Mouse (Mus musculus) activated CD4-positive, CD25-positive, alpha-beta regulatory T cell, adult 4 months (primary cell): ENCODE measurements around the gene Gm45623. TPM values are rescaled to one million over a fixed set of nuclear protein-coding genes. Genes with fewer than 3 reads are reported as not detected.

Source experiments
- ATAC-seq: one replicate; pipeline ENCODE4 v1.8.0; 2017
- polyA plus RNA-seq, 2 experiments: library from polyadenylated mRNA; unstranded; fragments of 100-300 nt; shearing (Covaris generic); gene quantifications; one replicate each; pipeline ENCODE4 v1.2.1; 2017

Gm45623 gene
- polyA plus RNA-seq, result not detected

DNA sequence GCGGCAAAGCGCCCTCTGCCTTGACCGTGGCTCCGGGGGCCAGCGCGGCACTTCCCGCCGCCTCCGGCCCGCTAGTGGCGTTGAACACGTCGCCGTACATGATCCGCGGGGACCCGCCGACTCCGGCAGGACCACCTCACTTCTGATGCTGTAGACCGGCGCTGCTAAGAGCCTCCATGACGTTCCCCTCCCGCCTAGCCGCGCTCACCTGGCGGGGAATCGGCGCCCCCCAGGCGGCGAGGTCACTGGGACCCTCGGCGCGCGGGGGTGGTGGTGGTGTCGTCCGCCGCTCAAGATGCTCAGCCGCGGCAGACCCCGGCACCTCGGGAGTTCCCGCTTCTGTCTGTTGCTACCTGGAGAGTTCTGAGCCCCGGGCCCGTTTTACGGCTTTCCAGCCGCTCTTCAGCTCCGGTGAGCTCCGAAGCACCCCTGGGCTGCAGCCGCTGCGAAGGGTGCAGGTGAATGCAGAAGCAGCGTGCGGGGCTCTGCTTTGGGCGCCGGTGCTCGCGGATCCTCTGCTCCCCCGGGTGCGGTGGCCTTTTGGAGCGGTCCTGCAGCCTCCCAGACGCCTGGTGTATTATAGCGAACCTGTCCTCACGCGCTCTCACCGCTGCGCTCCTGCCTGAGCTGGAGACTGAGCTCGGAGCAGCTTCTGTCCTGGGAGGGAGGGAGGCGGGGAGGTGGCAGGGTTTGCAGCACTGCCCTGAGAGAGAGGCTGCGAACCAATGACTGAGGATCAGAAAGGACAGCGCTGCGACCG lies at the start of gene Gm45623:
TSS of gene Gm45623 (minus strand) at position 636 of the 760 bp plus-strand sequence.
- ATAC-seq, result no peak

DNA sequence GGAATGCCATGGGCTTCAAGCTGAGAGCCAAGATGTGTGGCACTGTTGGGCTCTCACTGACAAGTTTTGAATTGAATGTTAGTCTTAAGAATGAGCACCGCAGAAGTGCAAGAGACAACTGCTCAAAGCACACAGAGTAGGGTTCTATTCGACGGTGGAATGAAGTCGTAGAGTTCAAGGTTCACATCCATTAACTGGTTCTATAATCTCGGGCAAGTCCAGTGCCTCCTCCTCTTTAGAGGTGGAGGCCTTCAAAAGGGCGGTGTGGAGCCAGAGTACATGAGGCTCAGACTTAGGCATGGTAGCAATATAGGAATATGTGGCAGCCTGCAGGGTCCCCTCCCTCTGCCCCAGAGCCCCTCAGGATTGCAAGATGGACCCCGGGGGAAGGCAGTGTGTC lies 43.8 kb upstream of the Gm45623 start:
- ATAC-seq, result no peak

- ATAC-seq, result no peak
Observed at GRCm38 (mm10) chr13:56795501-56795900, 41.9 kb upstream of the Gm45623 start.

DNA sequence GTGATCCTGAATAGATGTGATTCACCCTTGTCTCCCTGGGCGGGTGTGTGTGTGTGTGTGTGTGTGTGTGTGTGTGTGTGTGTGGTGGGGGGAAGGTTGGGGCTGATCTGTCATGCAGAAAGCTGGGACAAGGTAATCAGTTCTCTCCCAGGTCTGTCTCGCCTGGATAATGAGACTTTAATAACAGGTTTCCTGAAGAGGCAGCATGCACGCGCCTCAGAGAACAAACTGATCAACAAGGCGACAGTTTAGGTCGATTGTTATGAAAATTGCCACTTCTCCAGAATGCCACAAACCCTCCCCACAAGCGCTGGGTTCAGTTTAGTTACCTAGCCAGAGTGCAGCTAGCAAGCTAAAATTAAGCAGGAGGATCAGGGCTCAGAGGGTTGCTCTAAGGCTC lies 40.8 kb upstream of the Gm45623 start:
- ATAC-seq, result no peak

DNA sequence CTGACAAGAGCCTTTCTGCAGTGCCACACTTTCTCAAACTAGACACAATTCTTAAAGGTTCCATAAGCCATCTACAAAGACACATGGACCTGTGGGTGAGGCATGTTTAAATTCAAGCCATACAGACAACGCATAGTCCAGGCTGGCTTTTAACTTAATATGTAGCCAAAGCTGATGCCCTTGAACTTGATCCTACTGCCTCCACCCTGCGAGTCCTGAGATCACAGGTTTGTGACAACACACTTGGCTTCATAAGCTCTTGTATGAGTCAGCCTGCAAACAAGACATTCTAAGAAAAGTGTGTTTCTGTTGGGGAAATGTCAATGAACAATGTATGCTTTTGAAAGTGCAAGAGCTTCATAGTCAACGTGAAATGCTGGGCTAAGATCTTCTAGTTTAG lies 39.2 kb upstream of the Gm45623 start:
- ATAC-seq, result no peak

DNA sequence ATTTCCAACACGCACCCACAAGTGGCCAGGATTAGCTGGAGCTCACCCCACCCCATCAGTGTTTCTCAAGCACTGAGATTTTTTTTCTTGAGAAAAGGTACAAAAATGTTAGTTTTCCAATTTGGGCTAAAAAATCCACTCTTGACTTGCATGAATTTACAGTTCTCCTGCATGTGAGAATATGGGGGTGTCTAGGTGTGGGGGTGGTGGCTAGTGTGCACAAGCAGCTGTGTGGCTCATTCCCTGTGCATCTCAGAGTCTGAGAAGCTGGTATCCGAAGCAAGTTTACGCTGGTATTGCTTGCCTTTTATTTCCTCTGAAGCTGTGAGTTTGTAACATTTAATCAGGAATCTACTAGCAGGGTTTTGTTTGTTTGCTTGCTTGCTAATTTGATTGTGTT lies 37.1 kb upstream of the Gm45623 start:
- ATAC-seq, result no peak

GRCm38 (mm10) chr13:56782621-56783020 lies 29.0 kb upstream of the Gm45623 start:
- ATAC-seq, result no peak

- no peak for ATAC-seq
Observed at GRCm38 (mm10) chr13:56781697-56782096, 28.1 kb upstream of the Gm45623 start.

DNA sequence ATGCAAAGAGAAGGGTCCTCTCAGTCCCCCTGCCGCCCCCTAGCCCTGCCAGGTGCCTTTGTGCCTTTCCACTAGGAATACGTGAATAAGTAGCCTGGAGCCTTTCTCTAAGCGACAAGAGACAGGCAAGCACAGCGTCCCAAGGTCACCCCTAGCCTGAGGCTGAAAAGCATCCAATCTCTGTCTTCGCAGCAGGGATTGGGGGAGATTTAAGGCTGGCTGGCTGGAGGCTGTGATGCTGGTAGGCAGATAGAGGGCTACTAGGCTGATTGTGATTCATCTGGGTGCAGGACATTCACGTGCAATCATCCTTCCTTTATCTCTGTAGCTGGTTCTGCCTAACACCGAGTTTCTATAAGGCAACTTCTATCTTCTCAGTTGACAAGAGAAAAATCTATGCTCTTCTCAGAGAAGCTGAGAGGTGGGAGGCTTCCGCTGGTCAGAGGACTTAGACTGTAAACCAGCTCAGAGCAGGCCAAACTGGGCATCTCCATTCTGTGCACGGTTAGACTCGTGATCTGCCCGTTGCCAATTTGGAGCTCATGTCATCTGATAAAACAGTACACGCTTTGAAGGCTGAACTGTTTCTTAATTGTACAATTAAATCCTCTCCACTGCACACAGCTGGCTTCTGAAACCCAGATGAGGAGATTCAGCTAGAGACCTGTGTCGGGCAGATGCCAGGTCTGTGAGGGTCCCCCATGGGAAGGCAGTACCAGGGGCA lies 27.3 kb upstream of the Gm45623 start:
- ATAC-seq, result no peak

GRCm38 (mm10) chr13:56774304-56774703 lies 20.7 kb upstream of the Gm45623 start:
- peak; percentile 93 for ATAC-seq

- ATAC-seq, result no peak
Observed at GRCm38 (mm10) chr13:56773262-56773870, 19.7 kb upstream of the Gm45623 start.

GRCm38 (mm10) chr13:56772592-56772991 lies 19.0 kb upstream of the Gm45623 start:
- ATAC-seq, result no peak

GRCm38 (mm10) chr13:56770786-56771185 lies 17.2 kb upstream of the Gm45623 start:
- ATAC-seq, result no peak

- ATAC-seq, result no peak
Observed at GRCm38 (mm10) chr13:56770136-56770578, 16.5 kb upstream of the Gm45623 start.

GRCm38 (mm10) chr13:56769431-56769830 lies 15.8 kb upstream of the Gm45623 start:
- ATAC-seq, result no peak

- no peak for ATAC-seq
Observed at GRCm38 (mm10) chr13:56766211-56766610, 12.6 kb upstream of the Gm45623 start.

DNA sequence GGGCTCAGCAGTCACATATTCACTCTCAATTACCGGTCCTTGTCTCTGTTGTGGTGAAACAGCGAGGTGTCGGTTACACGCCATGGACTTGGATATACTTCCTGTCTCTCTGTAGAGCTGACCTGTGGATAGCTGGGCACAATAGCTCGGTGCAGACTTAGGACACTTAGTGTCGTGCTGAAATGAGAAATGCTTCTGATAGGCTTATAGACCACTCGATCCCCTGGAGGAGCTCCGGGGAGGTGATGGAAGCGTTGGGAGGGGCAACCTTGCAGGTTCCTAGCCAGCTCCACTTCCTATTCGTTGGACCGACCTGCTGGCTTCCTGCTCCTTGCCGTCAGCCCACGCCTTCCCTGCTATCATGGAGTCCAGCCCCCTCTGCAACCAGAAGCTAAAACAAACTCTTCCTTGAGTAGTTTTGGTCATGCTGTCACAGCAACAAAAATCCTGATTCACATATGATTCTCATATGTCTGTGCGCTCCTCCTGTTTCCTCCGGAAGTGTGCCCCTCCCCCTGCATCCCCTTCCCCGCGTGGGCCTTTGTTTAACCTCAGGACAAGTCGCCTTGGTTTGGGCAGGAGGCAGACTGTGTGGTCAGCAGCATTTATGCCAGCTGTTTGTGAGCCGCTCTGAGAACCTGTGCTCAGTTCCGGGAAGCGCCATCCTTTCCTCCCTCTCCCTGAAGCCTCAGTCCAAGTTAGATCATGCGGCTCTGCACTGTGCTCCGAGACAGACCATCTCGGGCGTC lies 11.8 kb upstream of the Gm45623 start:
- ATAC-seq, result peak; percentile 54

DNA sequence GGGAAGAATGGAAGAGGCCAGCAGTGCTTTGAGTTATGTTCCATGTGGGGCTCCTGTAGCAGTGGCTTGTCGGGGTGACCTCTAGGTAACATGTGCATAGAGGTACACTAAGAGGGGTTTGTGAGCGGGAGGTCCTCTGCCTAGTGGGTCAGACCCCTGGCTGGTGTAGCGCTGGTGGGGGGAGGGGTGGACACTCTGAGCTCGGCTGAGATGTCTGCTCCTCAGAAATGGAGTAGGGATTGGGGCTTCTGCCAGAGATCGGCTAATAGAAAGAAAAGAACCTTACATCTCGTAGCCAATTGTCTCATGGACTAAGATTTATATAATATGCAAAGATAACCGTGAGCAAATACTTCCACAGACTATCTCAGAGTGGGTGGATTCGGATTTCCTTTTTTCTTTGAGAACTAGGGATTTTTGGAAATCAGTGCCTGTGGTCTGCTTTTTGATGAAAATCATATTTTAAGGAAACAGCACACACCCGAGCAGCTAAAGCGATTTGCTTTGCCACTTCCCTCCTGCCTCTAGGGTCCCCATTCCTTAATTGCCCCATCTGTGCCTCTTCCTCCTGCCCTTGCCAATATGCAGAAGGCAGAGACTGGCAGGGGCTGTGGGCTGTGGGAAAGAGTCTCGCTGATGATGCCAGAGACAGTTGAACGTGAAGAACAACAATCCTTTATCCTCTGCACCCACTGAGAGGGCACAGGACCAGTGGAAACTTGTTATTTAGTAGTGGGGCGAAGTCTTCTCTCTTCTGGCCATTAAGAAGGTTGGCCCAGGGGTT lies 9.0 kb upstream of the Gm45623 start:
- ATAC-seq, result no peak

DNA sequence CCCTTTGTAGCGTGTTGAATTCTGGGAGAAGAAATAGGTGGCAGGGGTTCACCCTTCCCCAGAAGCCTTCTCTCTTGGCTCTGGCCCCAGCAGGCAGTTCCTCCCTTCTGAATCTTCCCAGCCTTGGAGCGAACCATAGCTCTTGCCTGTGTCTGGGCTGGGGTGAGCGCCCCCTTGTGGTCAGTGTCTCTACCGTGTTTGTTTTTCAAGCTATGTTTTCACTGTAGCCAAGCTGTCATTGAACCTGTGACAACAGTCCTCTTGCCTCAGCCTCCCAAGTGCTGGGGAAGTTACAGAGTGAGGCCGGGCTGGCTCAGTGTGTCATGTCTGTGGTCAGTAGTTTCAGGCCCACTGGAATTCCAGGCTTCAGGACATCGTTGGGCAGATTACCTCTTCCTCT lies 4.9 kb upstream of the Gm45623 start:
- ATAC-seq, result peak; percentile 32

DNA sequence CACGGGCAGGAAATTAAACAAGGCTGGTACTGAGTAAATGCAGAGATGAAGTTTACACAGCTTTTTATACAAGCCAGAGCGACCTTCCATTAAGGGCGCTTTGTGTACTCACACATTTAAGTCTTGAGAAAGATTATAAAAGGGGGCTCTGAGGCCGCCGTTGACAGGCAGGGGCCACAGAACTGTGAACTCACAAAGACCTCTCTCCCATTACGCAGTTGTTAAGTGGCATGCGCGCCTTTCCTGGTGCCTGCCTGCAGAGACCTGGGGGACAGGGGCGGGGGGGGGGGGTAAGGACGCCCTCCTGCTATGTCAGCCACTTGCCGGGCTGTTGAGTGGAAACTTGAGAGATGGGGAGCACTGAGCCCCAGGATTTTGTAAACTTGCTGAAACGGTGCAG lies 3.6 kb upstream of the Gm45623 start:
- no peak for ATAC-seq

- no peak for ATAC-seq
Observed at GRCm38 (mm10) chr13:56755871-56756270, 2.2 kb upstream of the Gm45623 start.
